In genomic region chr19:57182938-57183720, GRCm38 (mm10) we compare ENCODE assay signal across 18 mouse cellular contexts.
A peak's percentile ranks its signal among the peaks of the same experiment; 100 is the strongest.
DNase-seq lines count a peak whose midpoint lies in the region; ATAC-seq lines count a peak whose summit lies in the region.
"Had no signal": no experiment of that assay in that cellular context is flagged by ENCODE, and none has a peak within 500 bp of the region (broad histone marks: within the 10 kb centered on the region; RNA-seq: fewer than 3 reads in every experiment).

No protein-coding gene starts in this region.

- H3K9me3 ChIP-seq in heart, embryonic 13.5 days: no peaks in the 10 kb centered on the region
- no peaks in the 10 kb centered on the region for H3K9me3 ChIP-seq in lung, embryonic 16.5 days (ENCODE audit: control insufficient read depth, low read length)
- no peaks in the 10 kb centered on the region for H3K9me3 ChIP-seq in liver, embryonic 15.5 days (replicated peaks)
- H3K9me3 ChIP-seq: limb, embryonic 12.5 days; megakaryocyte, embryonic 14.5 days; neural tube, embryonic 13.5 days had no signal

- H3K27ac ChIP-seq in heart, embryonic 13.5 days (replicated peaks): peak overlapping the region; percentile 43
- peak overlapping the region; percentile 54 for H3K27ac ChIP-seq in lung, embryonic 16.5 days (ENCODE audit: low read length)
- peak overlapping the region; percentile 72; the same call in 1 of the 2 replicates for H3K27ac ChIP-seq in liver, embryonic 15.5 days (replicated peaks)
- H3K27ac ChIP-seq: limb, embryonic 12.5 days; neural tube, embryonic 13.5 days had no signal

- H3K4me3 ChIP-seq in heart, embryonic 13.5 days: no peak overlapping the region
- no peak overlapping the region for H3K4me3 ChIP-seq in lung, embryonic 16.5 days (ENCODE audit: low read length)
- no peak overlapping the region for H3K4me3 ChIP-seq in liver, embryonic 15.5 days (replicated peaks)
- H3K4me3 ChIP-seq: limb, embryonic 12.5 days; megakaryocyte, embryonic 14.5 days; neural tube, embryonic 13.5 days had no signal

- no peak overlapping the region for H3K9ac ChIP-seq in heart, embryonic 13.5 days
- H3K9ac ChIP-seq in lung, embryonic 16.5 days (ENCODE audit: low read length): no peak overlapping the region
- no peak overlapping the region for H3K9ac ChIP-seq in liver, embryonic 15.5 days
- H3K9ac ChIP-seq: limb, embryonic 12.5 days; lung, embryonic 14.5 days; neural tube, embryonic 13.5 days had no signal

- no peak for DNase-seq in heart, adult 11 months
- DNase-seq in lung, postnatal 25 days (ENCODE audit: low spot score): no peak
- DNase-seq in layer of hippocampus, postnatal 25 days (ENCODE audit: extremely low spot score in 1 of 2, low spot score in 1 of 2): no peak
- no peak for DNase-seq in adrenal gland, adult 18-20 months (ENCODE audit: low spot score in 2 of 2)
- DNase-seq: adrenal gland, adult 2 months; cerebellum, postnatal 10 days; embryo, embryonic 11 days; lung, embryonic 14.5 days; midbrain, embryonic 14.5 days; thymus, adult 18-20 months had no signal

- H3K36me3 ChIP-seq in heart, embryonic 13.5 days: no peaks in the 10 kb centered on the region
- H3K36me3 ChIP-seq in lung, embryonic 16.5 days (ENCODE audit: control insufficient read depth, insufficient read depth, low read length): 0 out of 2 replicates have a peak, but pooled peaks cover 2% of the 10 kb centered on the region
- no peaks in the 10 kb centered on the region for H3K36me3 ChIP-seq in liver, embryonic 15.5 days (replicated peaks)
- H3K36me3 ChIP-seq: limb, embryonic 12.5 days; neural tube, embryonic 13.5 days had no signal

- 44% methylated on average over 13 of the region's 13 CpGs for WGBS in heart, embryonic 13.5 days
- WGBS in lung, embryonic 16.5 days: 57% methylated on average over 13 of the region's 13 CpGs
- whole genome bisulfite sequencing in liver, embryonic 15.5 days (ENCODE audit: insufficient replicate concordance): 63% methylated on average over 13 of the region's 13 CpGs

- H3K27me3 ChIP-seq in heart, embryonic 13.5 days (replicated peaks): no peaks in the 10 kb centered on the region
- H3K27me3 ChIP-seq in lung, embryonic 16.5 days (ENCODE audit: control insufficient read depth, insufficient read depth, low read depth, low read length): no peaks in the 10 kb centered on the region
- no peaks in the 10 kb centered on the region for H3K27me3 ChIP-seq in liver, embryonic 15.5 days
- H3K27me3 ChIP-seq: limb, embryonic 12.5 days; neural tube, embryonic 13.5 days had no signal

- no peak overlapping the region for H3K4me2 ChIP-seq in heart, embryonic 13.5 days
- no peak overlapping the region for H3K4me2 ChIP-seq in lung, embryonic 16.5 days (ENCODE audit: low read depth, low read length)
- no peak overlapping the region for H3K4me2 ChIP-seq in liver, embryonic 15.5 days
- H3K4me2 ChIP-seq: limb, embryonic 12.5 days; lung, embryonic 14.5 days; neural tube, embryonic 13.5 days had no signal

- H3K4me1 ChIP-seq in heart, embryonic 13.5 days: peaks cover 75% of the 10 kb centered on the region
- H3K4me1 ChIP-seq in lung, embryonic 16.5 days (replicated peaks; ENCODE audit: control insufficient read depth, insufficient read depth, low read length): peaks cover 35% of the 10 kb centered on the region
- peaks cover 24% of the 10 kb centered on the region for H3K4me1 ChIP-seq in liver, embryonic 15.5 days (replicated peaks)

- ATAC-seq in heart, embryonic 13.5 days (ENCODE audit: extremely low read depth, insufficient number of reproducible peaks, low FRiP score, low TSS enrichment): no peak
- ATAC-seq in lung, embryonic 16.5 days (ENCODE audit: low read depth): peak; percentile 86
- no peak for ATAC-seq in liver, embryonic 15.5 days (ENCODE audit: insufficient read depth)
- ATAC-seq: forebrain, embryonic 16.5 days; hindbrain, embryonic 16.5 days had no signal
